Mouse (Mus musculus) intestine, embryonic 15.5 days (tissue): ENCODE measurements around the gene Jak2. TPM values are rescaled to one million over a fixed set of nuclear protein-coding genes. Genes with fewer than 3 reads are reported as not detected.

Source experiments
- ATAC-seq: fragments of 200-750 bp; cut with Nextera tagmentation; 2 replicates; pipeline ENCODE4 v1.8.0; 2017; ENCODE audit warnings: moderate TSS enrichment, moderate library complexity
- H3K27ac ChIP-seq: fragments of 300-500 bp; sonication (generic); 2 replicates; pipeline ENCODE4 v1.5.1; 2015; ENCODE audit warnings: mild to moderate bottlenecking, inconsistent platforms
- H3K27me3 ChIP-seq: fragments of 300-500 bp; sonication (generic); replicated peaks from 2 replicates; pipeline ENCODE4 v1.6.1; 2015; ENCODE audit warnings: inconsistent platforms
- H3K36me3 ChIP-seq: fragments of 300-500 bp; sonication (generic); 2 replicates; pipeline ENCODE4 v1.6.1; 2015; ENCODE audit warnings: inconsistent platforms
- H3K4me1 ChIP-seq: fragments of 300-500 bp; sonication (generic); replicated peaks from 2 replicates; pipeline ENCODE4 v1.6.1; 2015; ENCODE audit warnings: inconsistent platforms
- H3K4me2 ChIP-seq: fragments of 300-500 bp; sonication (generic); replicated peaks from 2 replicates; pipeline ENCODE4 v1.6.1; 2015; ENCODE audit warnings: mild to moderate bottlenecking, inconsistent platforms
- H3K4me3 ChIP-seq: fragments of 300-500 bp; sonication (generic); replicated peaks from 2 replicates; pipeline ENCODE4 v1.5.1; 2015; ENCODE audit warnings: inconsistent platforms
- H3K9ac ChIP-seq: fragments of 300-500 bp; sonication (generic); 2 replicates; pipeline ENCODE4 v1.6.1; 2015; ENCODE audit warnings: inconsistent platforms
- H3K9me3 ChIP-seq: fragments of 300-500 bp; sonication (generic); 2 replicates; pipeline ENCODE4 v1.6.1; 2016; ENCODE audit warnings: inconsistent platforms
- WGBS: fragments of 180-500 bp; shearing (Covaris S2); methylation state at CpG from one replicate; pipeline ENCODE4 v1.1.7; 2015; 5-methylcytosine and 5-hydroxymethylcytosine counted together
- polyA plus RNA-seq: library from polyadenylated mRNA; unstranded; fragments of >200 nt; fragmentation: Nextera tagmentation; extraction: Ambion mirVana; gene quantifications from 2 replicates; pipeline ENCODE4 v1.2.1, GENCODE M21; 2015

The Jak2 gene
- polyA plus RNA-seq, 1 experiment from 2014 or later: 8.0 TPM

- Histone ChIP-seq H3K9me3 (no peaks in the 10 kb centered on the region), H3K27ac (no peak overlapping the region), H3K4me1 (no peaks in the 10 kb centered on the region), H3K4me3 (no peak overlapping the region), H3K27me3 (no peaks in the 10 kb centered on the region), H3K9ac (no peak overlapping the region), H3K4me2 (no peak overlapping the region), H3K36me3 (peaks cover 11% of the 10 kb centered on the region)
- no peak for ATAC-seq
- 52% methylated on average over 7 of the region's 7 CpGs for WGBS
These were observed 33.8 kb downstream of the Jak2 start for GRCm38 (mm10) chr19:29285451-29285869.

GRCm38 (mm10) chr19:29287863-29288262 is 36.2 kb downstream of the Jak2 start:
- Histone ChIP-seq H3K4me3 (no peak overlapping the region), H3K4me1 (no peaks in the 10 kb centered on the region), H3K36me3 (peaks cover 16% of the 10 kb centered on the region), H3K27me3 (no peaks in the 10 kb centered on the region), H3K27ac (no peak overlapping the region), H3K4me2 (no peak overlapping the region), H3K9me3 (no peaks in the 10 kb centered on the region), H3K9ac (no peak overlapping the region)
- WGBS: 78% methylated on average over 8 of the region's 8 CpGs
- ATAC-seq: no peak

- Histone ChIP-seq H3K36me3 (peaks cover 10% of the 10 kb centered on the region), H3K4me2 (no peak overlapping the region), H3K9me3 (no peaks in the 10 kb centered on the region), H3K27ac (no peak overlapping the region), H3K27me3 (no peaks in the 10 kb centered on the region), H3K4me3 (no peak overlapping the region), H3K4me1 (no peaks in the 10 kb centered on the region), H3K9ac (no peak overlapping the region)
- WGBS: 56% methylated on average over 14 of the region's 14 CpGs
- ATAC-seq: peak; percentile 47; the same call in 1 of the 2 replicates
These were observed 39.9 kb downstream of the Jak2 start for GRCm38 (mm10) chr19:29291532-29291931.

GRCm38 (mm10) chr19:29292546-29292945 is 40.9 kb downstream of the Jak2 start:
- Histone ChIP-seq H3K27ac (no peak overlapping the region), H3K36me3 (peaks cover 10% of the 10 kb centered on the region), H3K9me3 (no peaks in the 10 kb centered on the region), H3K4me3 (no peak overlapping the region), H3K27me3 (no peaks in the 10 kb centered on the region), H3K9ac (no peak overlapping the region), H3K4me1 (no peaks in the 10 kb centered on the region), H3K4me2 (no peak overlapping the region)
- 79% methylated on average over 4 of the region's 4 CpGs for WGBS
- ATAC-seq: no peak

GRCm38 (mm10) chr19:29294756-29295155 is 43.1 kb downstream of the Jak2 start:
- H3K27me3 ChIP-seq: no peaks in the 10 kb centered on the region
- H3K4me1 ChIP-seq: no peaks in the 10 kb centered on the region
- no peaks in the 10 kb centered on the region for H3K9me3 ChIP-seq
- H3K4me2 ChIP-seq: no peak overlapping the region
- no peak overlapping the region for H3K9ac ChIP-seq
- peaks cover 11% of the 10 kb centered on the region for H3K36me3 ChIP-seq
- H3K4me3 ChIP-seq: no peak overlapping the region
- no peak overlapping the region for H3K27ac ChIP-seq
- no peak for ATAC-seq
- 51% methylated on average over 2 of the region's 2 CpGs for WGBS

- Histone ChIP-seq H3K36me3 (peaks cover 12% of the 10 kb centered on the region), H3K4me1 (no peaks in the 10 kb centered on the region), H3K4me3 (no peak overlapping the region), H3K9me3 (no peaks in the 10 kb centered on the region), H3K27me3 (no peaks in the 10 kb centered on the region), H3K9ac (no peak overlapping the region), H3K27ac (no peak overlapping the region), H3K4me2 (no peak overlapping the region)
- no peak for ATAC-seq
These were observed 44.5 kb downstream of the Jak2 start for GRCm38 (mm10) chr19:29296166-29296565.

- Histone ChIP-seq H3K4me1 (no peaks in the 10 kb centered on the region), H3K9me3 (no peaks in the 10 kb centered on the region), H3K9ac (no peak overlapping the region), H3K4me3 (no peak overlapping the region), H3K27ac (no peak overlapping the region), H3K27me3 (no peaks in the 10 kb centered on the region), H3K36me3 (peaks cover 7% of the 10 kb centered on the region; the same call in 1 of the 2 replicates), H3K4me2 (no peak overlapping the region)
- 100% methylated on average over 1 of the region's 1 CpGs for WGBS
- no peak for ATAC-seq
These were observed 45.7 kb downstream of the Jak2 start for GRCm38 (mm10) chr19:29297366-29297765.

- Histone ChIP-seq H3K4me1 (no peaks in the 10 kb centered on the region), H3K4me3 (no peak overlapping the region), H3K4me2 (no peak overlapping the region), H3K27me3 (no peaks in the 10 kb centered on the region), H3K27ac (no peak overlapping the region), H3K9me3 (no peaks in the 10 kb centered on the region), H3K9ac (no peak overlapping the region), H3K36me3 (peaks cover 7% of the 10 kb centered on the region; the same call in 1 of the 2 replicates)
- 94% methylated on average over 13 of the region's 13 CpGs for whole genome bisulfite sequencing
- no peak for ATAC-seq
These were observed 49.3 kb downstream of the Jak2 start for GRCm38 (mm10) chr19:29300919-29301318.

GRCm38 (mm10) chr19:29302119-29302518 is 50.5 kb downstream of the Jak2 start:
- 87% methylated on average over 2 of the region's 2 CpGs for WGBS
- Histone ChIP-seq H3K4me1 (no peaks in the 10 kb centered on the region), H3K9ac (no peak overlapping the region), H3K36me3 (peaks cover 7% of the 10 kb centered on the region; the same call in 1 of the 2 replicates), H3K4me3 (no peak overlapping the region), H3K27me3 (no peaks in the 10 kb centered on the region), H3K27ac (no peak overlapping the region), H3K9me3 (no peaks in the 10 kb centered on the region), H3K4me2 (no peak overlapping the region)
- no peak for ATAC-seq

- H3K27me3 ChIP-seq: no peaks in the 10 kb centered on the region
- H3K4me1 ChIP-seq: no peaks in the 10 kb centered on the region
- H3K27ac ChIP-seq: no peak overlapping the region
- 0 out of 2 replicates have a peak, but pooled peaks cover 3% of the 10 kb centered on the region for H3K36me3 ChIP-seq
- H3K4me2 ChIP-seq: no peak overlapping the region
- no peaks in the 10 kb centered on the region for H3K9me3 ChIP-seq
- no peak overlapping the region for H3K4me3 ChIP-seq
- ATAC-seq: no peak
- H3K9ac ChIP-seq: no peak overlapping the region
These were observed 57.2 kb downstream of the Jak2 start for GRCm38 (mm10) chr19:29308832-29309231.

GRCm38 (mm10) chr19:29311791-29312190 is 60.2 kb downstream of the Jak2 start:
- H3K4me1 ChIP-seq: no peaks in the 10 kb centered on the region
- H3K36me3 ChIP-seq: 0 out of 2 replicates have a peak, but pooled peaks cover 3% of the 10 kb centered on the region
- H3K9ac ChIP-seq: no peak overlapping the region
- no peak for ATAC-seq
- no peaks in the 10 kb centered on the region for H3K27me3 ChIP-seq
- WGBS: 92% methylated on average over 8 of the region's 8 CpGs
- H3K27ac ChIP-seq: no peak overlapping the region
- H3K4me2 ChIP-seq: no peak overlapping the region
- H3K4me3 ChIP-seq: no peak overlapping the region
- H3K9me3 ChIP-seq: no peaks in the 10 kb centered on the region

- Histone ChIP-seq H3K36me3 (0 out of 2 replicates have a peak, but pooled peaks cover 3% of the 10 kb centered on the region), H3K27me3 (no peaks in the 10 kb centered on the region), H3K9ac (no peak overlapping the region), H3K4me3 (no peak overlapping the region), H3K4me2 (no peak overlapping the region), H3K9me3 (no peaks in the 10 kb centered on the region), H3K27ac (no peak overlapping the region), H3K4me1 (no peaks in the 10 kb centered on the region)
- no peak for ATAC-seq
- 66% methylated on average over 7 of the region's 7 CpGs for WGBS
These were observed 61.0 kb downstream of the Jak2 start for GRCm38 (mm10) chr19:29312661-29313060.

GRCm38 (mm10) chr19:29323416-29324049 is 71.9 kb downstream of the Jak2 start:
- 70% methylated on average over 8 of the region's 8 CpGs for WGBS
- Histone ChIP-seq H3K4me2 (no peak overlapping the region), H3K27ac (no peak overlapping the region), H3K4me1 (0 out of 2 replicates have a peak, but pooled peaks cover 2% of the 10 kb centered on the region), H3K4me3 (no peak overlapping the region), H3K36me3 (no peaks in the 10 kb centered on the region), H3K27me3 (no peaks in the 10 kb centered on the region), H3K9me3 (no peaks in the 10 kb centered on the region), H3K9ac (no peak overlapping the region)
- ATAC-seq: no peak
